Comparison of ENCODE assay signal across 7 mouse cellular contexts in genomic region chr11:114040391-114041035, GRCm38 (mm10). TPM values are rescaled to one million over a fixed set of nuclear protein-coding genes. Genes with fewer than 3 reads are reported as not detected.
DNase-seq lines count a peak whose midpoint lies in the region; ATAC-seq lines count a peak whose summit lies in the region.

No protein-coding gene starts in this region.

- H3K4me3 ChIP-seq in forebrain, embryonic 10.5 days = peak overlapping the region; percentile 14; the same call in 1 of the 2 replicates
- no peak overlapping the region for H3K4me3 ChIP-seq in hindbrain, embryonic 14.5 days (replicated peaks; ENCODE audit: low read length)
- H3K4me3 ChIP-seq in midbrain, embryonic 15.5 days = no peak overlapping the region

- H3K4me1 ChIP-seq in forebrain, embryonic 10.5 days = peaks cover 34% of the 10 kb centered on the region
- peaks cover 26% of the 10 kb centered on the region for H3K4me1 ChIP-seq in hindbrain, embryonic 14.5 days (replicated peaks; ENCODE audit: control insufficient read depth, insufficient read depth, low read length)
- H3K4me1 ChIP-seq in midbrain, embryonic 15.5 days = peaks cover 24% of the 10 kb centered on the region

- no peaks in the 10 kb centered on the region for H3K36me3 ChIP-seq in forebrain, embryonic 10.5 days (replicated peaks)
- H3K36me3 ChIP-seq in hindbrain, embryonic 14.5 days (replicated peaks; ENCODE audit: control insufficient read depth, insufficient read depth) = no peaks in the 10 kb centered on the region
- H3K36me3 ChIP-seq in midbrain, embryonic 15.5 days (replicated peaks) = no peaks in the 10 kb centered on the region

- H3K4me2 ChIP-seq in hindbrain, embryonic 14.5 days (replicated peaks) = no peak overlapping the region; the same call in 1 of the 2 replicates
- no peak overlapping the region for H3K4me2 ChIP-seq in midbrain, embryonic 15.5 days

- peak; percentile 45 to 55 for DNase-seq in right cerebral cortex, postnatal 10 days (ENCODE audit: low spot score in 2 of 2)
- no peak for DNase-seq in right cerebral cortex, postnatal 36 days (ENCODE audit: low spot score in 2 of 2)
- peak; percentile 42 for DNase-seq in forebrain, embryonic 10.5 days (ENCODE audit: extremely low spot score, low spot score)
- peak; percentile 53 for DNase-seq in hindbrain, embryonic 14.5 days (ENCODE audit: low spot score)
- no peak for DNase-seq in ovary, postnatal 10 days (ENCODE audit: low spot score)
- DNase-seq in right cerebral cortex, adult 18-20 months = no peak

- peaks cover 4% of the 10 kb centered on the region; the same call in 1 of the 2 replicates for H3K27me3 ChIP-seq in forebrain, embryonic 10.5 days (ENCODE audit: poor library complexity, severe bottlenecking)
- no peaks in the 10 kb centered on the region for H3K27me3 ChIP-seq in hindbrain, embryonic 14.5 days (ENCODE audit: control insufficient read depth, insufficient read depth, low read length)
- H3K27me3 ChIP-seq in midbrain, embryonic 15.5 days (replicated peaks) = no peaks in the 10 kb centered on the region

- no peaks in the 10 kb centered on the region for H3K9me3 ChIP-seq in forebrain, embryonic 10.5 days
- H3K9me3 ChIP-seq in hindbrain, embryonic 14.5 days (ENCODE audit: control insufficient read depth, low read length) = no peaks in the 10 kb centered on the region
- no peaks in the 10 kb centered on the region for H3K9me3 ChIP-seq in midbrain, embryonic 15.5 days

- H3K27ac ChIP-seq in forebrain, embryonic 10.5 days = peak overlapping the region; percentile 72
- peak overlapping the region; percentile 21; the same call in 1 of the 2 replicates for H3K27ac ChIP-seq in hindbrain, embryonic 14.5 days
- 0 out of 2 replicates have a peak overlapping the region, but pooled peaks have one; percentile 26 for H3K27ac ChIP-seq in midbrain, embryonic 15.5 days

- peak; percentile 85 for ATAC-seq in hindbrain, embryonic 14.5 days (ENCODE audit: low FRiP score)
- ATAC-seq in midbrain, embryonic 15.5 days (replicated peaks) = peak; percentile 81

- no peak overlapping the region; the same call in 1 of the 2 replicates for H3K9ac ChIP-seq in hindbrain, embryonic 14.5 days
- no peak overlapping the region for H3K9ac ChIP-seq in midbrain, embryonic 15.5 days

- 11% methylated on average over 10 of the region's 10 CpGs for WGBS in forebrain, embryonic 10.5 days
- WGBS in hindbrain, embryonic 14.5 days = 11% methylated on average over 10 of the region's 10 CpGs
- 18% methylated on average over 9 of the region's 10 CpGs for WGBS in midbrain, embryonic 15.5 days

RNA-seq across cellular contexts. Expression of gene Sdk2, which starts 26.3 kb away (rescaled TPM):
- polyA plus RNA-seq in forebrain, embryonic 10.5 days (2016; fragmentation: Nextera tagmentation; extraction: Ambion mirVana) = 0.87 and 1.5 TPM in 2 replicates
- 3.6 and 6.3 TPM in 2 replicates for polyA plus RNA-seq in hindbrain, embryonic 14.5 days (2014; fragmentation: Nextera tagmentation; extraction: Ambion mirVana)
- polyA plus RNA-seq in midbrain, embryonic 15.5 days (2015; fragmentation: Nextera tagmentation; extraction: Ambion mirVana) = 4.6 and 6.0 TPM in 2 replicates

Comparison
In these comparisons a context has a peak if more than half of its experiments do, and no peak if none do; other contexts are left out.
1. DNase-seq: peak in right cerebral cortex, postnatal 10 days (2 of 2), forebrain, embryonic 10.5 days (single experiment) and hindbrain, embryonic 14.5 days (single experiment); none in right cerebral cortex, postnatal 36 days (0 of 2), ovary, postnatal 10 days (single experiment) and right cerebral cortex, adult 18-20 months (single experiment).
2. H3K27ac ChIP-seq: peak in every context shown above with its lines; median percentile 72 in forebrain, embryonic 10.5 days; 26 in midbrain, embryonic 15.5 days; 21 in hindbrain, embryonic 14.5 days.